Mouse (Mus musculus) heart, embryonic 16.5 days (tissue): ENCODE results near the gene Apol10a. TPM values are rescaled to one million over a fixed set of nuclear protein-coding genes. Genes with fewer than 3 reads are reported as not detected.
"Not testable (repeated sequence)": the region's sequence is repeated elsewhere in the genome, so short reads cannot be mapped to it uniquely, and the experiment has no call there.

ENCODE experiments used
- ATAC-seq: fragments of 200-750 bp; cut with Nextera tagmentation; replicated peaks from 2 replicates; pipeline ENCODE4 v1.8.0; 2017; ENCODE audit warnings: moderate number of reproducible peaks; ENCODE audit not compliant: insufficient read depth, low FRiP score; ENCODE audit errors: extremely low read depth
- H3K27ac ChIP-seq: fragments of 300-500 bp; sonication (generic); 2 replicates; pipeline ENCODE4 v1.5.1; 2014; ENCODE audit warnings: mild to moderate bottlenecking, low read length, control low read depth, moderate library complexity
- H3K27me3 ChIP-seq: fragments of 300-500 bp; sonication (generic); 2 replicates; pipeline ENCODE4 v1.6.1; 2014; ENCODE audit warnings: low read length, mixed read lengths; ENCODE audit not compliant: control insufficient read depth, insufficient read depth
- H3K36me3 ChIP-seq: fragments of 300-500 bp; sonication (generic); 2 replicates; pipeline ENCODE4 v1.6.1; 2014; ENCODE audit not compliant: control insufficient read depth, insufficient read depth
- H3K4me1 ChIP-seq: fragments of 300-500 bp; sonication (generic); 2 replicates; pipeline ENCODE4 v1.6.1; 2014; ENCODE audit warnings: low read length, mixed read lengths; ENCODE audit not compliant: control insufficient read depth, insufficient read depth
- H3K4me2 ChIP-seq: fragments of 300-500 bp; sonication (generic); 2 replicates; pipeline ENCODE4 v1.6.1; 2014; ENCODE audit warnings: low read depth, mild to moderate bottlenecking, control low read depth, low read length
- H3K4me3 ChIP-seq: fragments of 300-500 bp; sonication (generic); 2 replicates; pipeline ENCODE4 v1.5.1; 2014; ENCODE audit warnings: mild to moderate bottlenecking, control low read depth, low read length
- H3K9ac ChIP-seq: fragments of 300-500 bp; sonication (generic); 2 replicates; pipeline ENCODE4 v1.6.1; 2014; ENCODE audit warnings: low read length, control low read depth
- H3K9me3 ChIP-seq: fragments of 300-500 bp; sonication (generic); replicated peaks from 2 replicates; pipeline ENCODE4 v1.6.1; 2016; ENCODE audit warnings: low read length; ENCODE audit not compliant: control insufficient read depth
- WGBS: fragments of 180-500 bp; shearing (Covaris S2); extraction: QIAGEN DNeasy Blood & Tissue Kit; methylation state at CpG from one replicate; pipeline ENCODE4 v1.1.7; 2014; 5-methylcytosine and 5-hydroxymethylcytosine counted together
- polyA plus RNA-seq: library from polyadenylated mRNA; unstranded; fragments of >200 nt; fragmentation: Nextera tagmentation; extraction: Ambion mirVana; gene quantifications from 2 replicates; pipeline ENCODE4 v1.2.1, GENCODE M21; 2015

The Apol10a gene
- 0.12 TPM in 1 of 2 replicates, not detected in the other for polyA plus RNA-seq

DNA sequence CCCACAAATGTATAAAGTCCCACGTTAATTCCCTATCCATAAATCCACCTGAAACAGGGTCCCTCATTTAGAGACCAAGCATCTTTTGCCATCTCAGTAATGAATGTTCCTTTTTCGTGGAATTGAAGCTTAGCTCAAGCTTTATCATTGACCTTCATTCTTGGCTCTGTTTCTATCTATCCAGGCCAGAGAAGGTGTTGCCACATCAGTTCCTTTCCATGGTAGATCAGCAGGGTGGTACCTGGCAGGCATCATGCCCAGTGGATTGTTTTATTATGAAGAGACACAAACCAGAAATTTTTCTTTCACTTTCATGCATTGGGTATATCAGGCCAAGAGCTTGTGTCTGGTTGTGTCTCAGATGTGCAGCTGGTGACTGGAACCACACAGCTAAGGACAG, at the start of gene Apol10a:
TSS of gene Apol10a (plus strand) at position 355 of the 400 bp plus-strand sequence.
- H3K4me3 ChIP-seq, ATAC-seq, H3K4me1 ChIP-seq, H3K36me3 ChIP-seq, H3K9ac ChIP-seq, H3K27me3 ChIP-seq, H3K4me2 ChIP-seq, H3K27ac ChIP-seq, H3K9me3 ChIP-seq: not testable (repeated sequence)
- 71% methylated on average over 2 of the region's 2 CpGs for WGBS

DNA sequence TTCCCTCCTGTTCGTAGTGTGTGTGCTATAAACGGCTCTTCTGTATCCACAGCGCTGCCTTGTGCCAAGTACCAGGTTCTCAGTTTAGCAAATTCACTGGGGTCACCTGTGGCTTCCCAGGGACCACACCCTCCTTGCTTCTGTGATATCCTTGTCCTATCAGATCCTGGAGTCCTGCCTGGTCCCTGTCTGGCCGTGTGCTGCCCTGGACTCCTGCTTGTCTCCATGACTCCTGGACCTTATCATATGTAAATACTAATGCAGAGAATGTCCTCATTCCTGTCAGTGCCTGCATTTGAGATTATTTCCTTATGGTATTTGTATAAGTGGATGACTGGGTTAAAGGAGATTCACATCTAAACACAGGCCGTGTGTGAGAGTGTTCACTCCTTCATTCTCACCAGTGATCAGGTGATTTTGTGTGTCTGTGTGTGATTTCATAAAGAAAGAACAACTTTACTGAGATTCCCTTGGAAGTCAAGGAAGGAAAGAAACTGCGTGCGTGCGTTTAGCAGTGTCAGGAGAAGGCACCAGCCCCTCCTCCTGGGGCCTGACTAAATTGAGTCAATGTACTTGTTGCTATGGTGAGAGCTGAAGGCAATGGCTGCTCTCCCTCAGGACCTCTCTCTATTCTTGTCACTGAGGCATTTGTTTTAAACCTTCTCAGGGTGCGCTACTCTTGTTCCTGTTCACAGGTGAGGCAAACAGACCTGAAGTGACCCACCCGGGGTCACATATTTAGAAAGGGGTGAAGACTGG, 48.0 kb upstream of the Apol10a start:
- not testable (repeated sequence) for H3K4me2 ChIP-seq, ATAC-seq, H3K9me3 ChIP-seq, H3K4me3 ChIP-seq, H3K27ac ChIP-seq, H3K27me3 ChIP-seq, H3K36me3 ChIP-seq, H3K9ac ChIP-seq, H3K4me1 ChIP-seq
- 37% methylated on average over 9 of the region's 10 CpGs for WGBS

DNA sequence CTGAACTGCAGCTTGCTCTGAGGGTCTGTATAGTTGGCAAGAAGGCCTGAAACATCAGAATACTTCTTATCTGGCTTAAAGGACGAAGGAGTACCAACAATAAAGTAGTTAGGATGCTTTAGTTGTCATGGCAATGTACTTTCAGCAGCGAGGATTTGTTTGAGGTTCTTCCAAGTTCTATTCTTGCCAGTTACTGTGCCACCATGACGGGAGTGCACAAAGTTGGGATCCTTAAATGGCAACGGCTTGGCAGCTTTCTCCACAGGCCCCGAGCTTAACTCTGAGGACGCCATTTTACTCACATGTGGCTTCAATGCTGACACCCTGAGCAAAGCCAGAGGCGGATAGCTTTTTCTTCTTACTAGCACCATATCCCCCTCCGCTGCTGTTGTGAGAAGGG, 32.1 kb upstream of the Apol10a start:
- not testable (repeated sequence) for H3K36me3 ChIP-seq, H3K4me2 ChIP-seq, H3K4me1 ChIP-seq, H3K27me3 ChIP-seq, H3K9me3 ChIP-seq, ATAC-seq, H3K4me3 ChIP-seq, H3K9ac ChIP-seq, H3K27ac ChIP-seq
- 71% methylated on average over 7 of the region's 8 CpGs for WGBS

DNA sequence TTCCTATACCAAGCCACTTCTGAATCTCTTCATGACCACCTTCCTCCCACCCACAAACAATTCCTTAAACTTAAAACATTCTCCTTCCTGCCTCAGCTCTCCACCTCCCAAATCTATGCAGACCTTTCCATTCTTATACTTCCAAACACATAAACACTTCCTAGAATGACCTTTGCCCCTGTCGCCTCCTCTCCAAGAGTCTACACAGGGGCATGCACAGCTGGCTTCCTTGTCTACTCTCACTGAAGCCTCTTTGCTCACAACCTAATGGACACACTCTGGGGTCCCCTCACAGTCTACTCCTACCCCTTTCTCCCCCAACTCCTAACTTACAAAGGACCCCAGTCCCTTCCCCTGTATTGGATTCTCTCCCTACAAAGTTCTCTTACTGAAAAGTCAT, 31.2 kb upstream of the Apol10a start:
- H3K9ac ChIP-seq, ATAC-seq: not testable (repeated sequence)
- WGBS: 43% methylated on average over 1 of the region's 1 CpGs

GRCm38 (mm10) chr15:77447392-77447791, 29.5 kb upstream of the Apol10a start, which contains the start of gene Apol7b:
Gene Apol7b, minus strand, starts transcription at chr15:77447492.
- H3K4me1 ChIP-seq, H3K27me3 ChIP-seq, H3K4me2 ChIP-seq, ATAC-seq, H3K9me3 ChIP-seq, H3K27ac ChIP-seq, H3K9ac ChIP-seq, H3K4me3 ChIP-seq, H3K36me3 ChIP-seq: not testable (repeated sequence)
- 81% methylated on average over 2 of the region's 2 CpGs for WGBS

More for the DNA sequence above, 31.2 kb upstream of the Apol10a start:
- H3K27ac ChIP-seq, H3K27me3 ChIP-seq, H3K9me3 ChIP-seq, H3K4me2 ChIP-seq, H3K4me3 ChIP-seq, H3K4me1 ChIP-seq, H3K36me3 ChIP-seq: not testable (repeated sequence)

- not testable (repeated sequence) for H3K27ac ChIP-seq, H3K4me1 ChIP-seq, H3K36me3 ChIP-seq, H3K9ac ChIP-seq, H3K4me2 ChIP-seq, H3K4me3 ChIP-seq, H3K27me3 ChIP-seq, H3K9me3 ChIP-seq, ATAC-seq
- WGBS: 44% methylated on average over 10 of the region's 10 CpGs
These were observed 26.9 kb upstream of the Apol10a start for GRCm38 (mm10) chr15:77449927-77450326.

GRCm38 (mm10) chr15:77474699-77475390, 2.0 kb upstream of the Apol10a start:
- not testable (repeated sequence) for H3K4me3 ChIP-seq, ATAC-seq

DNA sequence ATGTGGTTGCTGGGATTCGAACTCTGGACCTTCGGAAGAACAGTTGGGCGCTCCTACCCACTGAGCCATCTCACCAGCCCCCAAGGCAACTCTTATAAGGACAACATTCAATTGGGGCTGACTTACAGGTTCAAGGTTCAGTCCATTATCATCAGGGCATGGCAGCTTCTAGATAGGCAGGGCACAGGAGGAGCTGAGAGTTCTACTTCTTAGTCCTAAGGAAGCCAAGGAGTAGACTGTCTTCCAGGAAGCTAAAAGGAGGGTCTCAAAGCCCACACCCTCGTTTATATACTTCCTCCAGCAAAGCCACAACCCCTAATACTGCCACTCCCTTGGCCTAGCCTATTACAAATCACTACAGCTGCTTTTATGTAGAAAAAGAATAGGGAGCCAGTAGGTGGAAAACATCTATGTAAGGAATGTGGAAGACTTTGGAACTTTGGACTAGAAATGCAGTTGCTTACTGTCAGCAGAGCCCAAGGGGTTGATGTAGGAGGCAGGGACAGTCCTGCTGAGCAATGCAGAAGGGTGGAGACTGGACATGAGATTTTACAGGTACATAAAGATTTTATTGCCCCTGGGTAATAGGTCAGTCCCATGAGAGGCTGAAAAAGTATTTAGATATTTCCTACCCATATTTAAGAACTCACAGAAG, 5.4 kb downstream of the Apol10a start:
- H3K27ac ChIP-seq: no peak overlapping the region
- WGBS: 68% methylated on average over 4 of the region's 4 CpGs
- H3K27me3 ChIP-seq: no peaks in the 10 kb centered on the region
- no peak overlapping the region for H3K4me2 ChIP-seq
- no peaks in the 10 kb centered on the region for H3K4me1 ChIP-seq
- H3K9me3 ChIP-seq: no peaks in the 10 kb centered on the region
- no peak for ATAC-seq
- no peak overlapping the region for H3K9ac ChIP-seq
- H3K4me3 ChIP-seq: no peak overlapping the region
- H3K36me3 ChIP-seq: no peaks in the 10 kb centered on the region

More at GRCm38 (mm10) chr15:77474699-77475390, 2.0 kb upstream of the Apol10a start:
- H3K27me3 ChIP-seq, H3K4me2 ChIP-seq, H3K9me3 ChIP-seq, H3K27ac ChIP-seq, H3K4me1 ChIP-seq, H3K36me3 ChIP-seq, H3K9ac ChIP-seq: not testable (repeated sequence)
- 66% methylated on average over 7 of the region's 7 CpGs for WGBS

DNA sequence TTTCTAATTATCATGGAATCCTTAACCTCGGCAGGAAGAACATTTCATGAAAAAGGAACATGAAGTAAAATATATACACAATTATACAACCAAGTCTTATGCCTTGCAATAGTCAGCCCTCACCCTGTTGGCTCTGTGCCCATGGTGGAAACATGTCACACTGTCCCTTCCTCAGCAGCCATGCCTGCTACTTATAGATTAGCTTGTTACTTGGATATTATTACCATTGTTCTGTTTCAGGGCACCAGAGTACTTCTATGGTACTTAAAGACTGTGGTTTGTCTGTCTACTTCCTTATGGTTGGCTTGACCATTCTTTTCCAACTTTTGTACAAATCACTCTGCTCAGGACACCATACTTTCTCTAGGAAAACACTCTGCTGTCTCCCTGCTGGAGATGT, 16.3 kb downstream of the Apol10a start:
- not testable (repeated sequence) for H3K27ac ChIP-seq, H3K9ac ChIP-seq, H3K27me3 ChIP-seq, H3K4me3 ChIP-seq, H3K4me1 ChIP-seq, ATAC-seq, H3K9me3 ChIP-seq, H3K36me3 ChIP-seq, H3K4me2 ChIP-seq
- WGBS: no CpG with 5 or more reads among the region's 1 CpGs
